Mouse (Mus musculus): Measurements from ENCODE around the gene Oaz1. TPM values are rescaled to one million over a fixed set of nuclear protein-coding genes. Genes with fewer than 3 reads are reported as not detected.

Gene Oaz1
- polyA plus RNA-seq, 1 experiment = 1,349 TPM

- Histone ChIP-seq H3K79me2 (ENCODE audit: control insufficient read depth, insufficient read depth) (no peaks in the 10 kb centered on the region), H3K4me2 (ENCODE audit: low read depth) (no peak overlapping the region), H3K4me3 (no peak overlapping the region), H3K36me3 (ENCODE audit: control insufficient read depth, insufficient read depth) (no peaks in the 10 kb centered on the region), H3K27me3 (ENCODE audit: control insufficient read depth, insufficient read depth, insufficient read length) (peaks cover 12% of the 10 kb centered on the region), H3ac (ENCODE audit: control insufficient read depth, insufficient read length) (no peak overlapping the region)
- TF ChIP-seq MYOG (IDR thresholded peaks at IDR 0.05; ENCODE audit: control insufficient read depth in 1 of 3, insufficient read depth in 1 of 3, insufficient read length in 2 of 3, low read depth in 2 of 3) (no peak), POLR2A (IDR thresholded peaks at IDR 0.05; ENCODE audit: insufficient read length, low read depth) (no peak), POLR2AphosphoS2 (IDR thresholded peaks at IDR 0.05; ENCODE audit: insufficient read length, low read depth) (no peak), TCF3 (IDR thresholded peaks at IDR 0.05; ENCODE audit: insufficient read length, low read depth) (no peak), SRF (IDR thresholded peaks at IDR 0.05; ENCODE audit: control insufficient read depth, insufficient read length, low read depth) (no peak), E2F4 (IDR thresholded peaks at IDR 0.05; ENCODE audit: insufficient read depth) (no peak), CEBPB (IDR thresholded peaks at IDR 0.05; ENCODE audit: insufficient read depth, poor library complexity, severe bottlenecking) (no peak), REST (IDR thresholded peaks at IDR 0.05; ENCODE audit: insufficient read depth, insufficient read length) (no peak), MAX (IDR thresholded peaks at IDR 0.05; ENCODE audit: low read depth) (no peak), MYOD1 (IDR thresholded peaks at IDR 0.05; ENCODE audit: control insufficient read depth in 1 of 3, insufficient read length in 2 of 3, low read depth in 2 of 3) (no peak), TCF12 (IDR thresholded peaks at IDR 0.05; ENCODE audit: insufficient read depth, poor library complexity, severe bottlenecking) (no peak), USF1 (IDR thresholded peaks at IDR 0.05; ENCODE audit: low read depth) (no peak)
Observed at GRCm38 (mm10) chr10:80874035-80874434, 47.6 kb downstream of the Oaz1 start.

GRCm38 (mm10) chr10:80876028-80876427, 49.6 kb downstream of the Oaz1 start:
- TF ChIP-seq CEBPB (IDR thresholded peaks at IDR 0.05; ENCODE audit: insufficient read depth, poor library complexity, severe bottlenecking) (no peak), REST (IDR thresholded peaks at IDR 0.05; ENCODE audit: insufficient read depth, insufficient read length) (no peak), TCF3 (IDR thresholded peaks at IDR 0.05; ENCODE audit: insufficient read length, low read depth) (no peak), E2F4 (IDR thresholded peaks at IDR 0.05; ENCODE audit: insufficient read depth) (no peak), SRF (IDR thresholded peaks at IDR 0.05; ENCODE audit: control insufficient read depth, insufficient read length, low read depth) (no peak)

GRCm38 (mm10) chr10:80876594-80876993, 50.1 kb downstream of the Oaz1 start:
- Histone ChIP-seq H3K4me3 (no peak overlapping the region), H3K27me3 (ENCODE audit: control insufficient read depth, insufficient read depth, insufficient read length) (peaks cover 10% of the 10 kb centered on the region), H3K36me3 (ENCODE audit: control insufficient read depth, insufficient read depth) (no peaks in the 10 kb centered on the region), H3K4me2 (ENCODE audit: low read depth) (no peak overlapping the region), H3ac (ENCODE audit: control insufficient read depth, insufficient read length) (no peak overlapping the region), H3K79me2 (ENCODE audit: control insufficient read depth, insufficient read depth) (no peaks in the 10 kb centered on the region)
- no peak for TF ChIP-seq SRF (IDR thresholded peaks at IDR 0.05; ENCODE audit: control insufficient read depth, insufficient read length, low read depth)
- no peak for TF ChIP-seq POLR2AphosphoS2 (IDR thresholded peaks at IDR 0.05; ENCODE audit: insufficient read length, low read depth)
- no peak for TF ChIP-seq MYOG (IDR thresholded peaks at IDR 0.05; ENCODE audit: control insufficient read depth in 1 of 3, insufficient read depth in 1 of 3, insufficient read length in 2 of 3, low read depth in 2 of 3)
- TF ChIP-seq TCF12 (IDR thresholded peaks at IDR 0.05; ENCODE audit: insufficient read depth, poor library complexity, severe bottlenecking) = no peak
- no peak for TF ChIP-seq MYOD1 (IDR thresholded peaks at IDR 0.05; ENCODE audit: control insufficient read depth in 1 of 3, insufficient read length in 2 of 3, low read depth in 2 of 3)
- no peak for TF ChIP-seq USF1 (IDR thresholded peaks at IDR 0.05; ENCODE audit: low read depth)
- TF ChIP-seq REST (IDR thresholded peaks at IDR 0.05; ENCODE audit: insufficient read depth, insufficient read length) = no peak
- no peak for TF ChIP-seq MAX (IDR thresholded peaks at IDR 0.05; ENCODE audit: low read depth)
- TF ChIP-seq POLR2A (IDR thresholded peaks at IDR 0.05; ENCODE audit: insufficient read length, low read depth) = no peak
- TF ChIP-seq TCF3 (IDR thresholded peaks at IDR 0.05; ENCODE audit: insufficient read length, low read depth) = no peak
- TF ChIP-seq CEBPB (IDR thresholded peaks at IDR 0.05; ENCODE audit: insufficient read depth, poor library complexity, severe bottlenecking) = no peak
- TF ChIP-seq E2F4 (IDR thresholded peaks at IDR 0.05; ENCODE audit: insufficient read depth) = no peak

More at GRCm38 (mm10) chr10:80876028-80876427, 49.6 kb downstream of the Oaz1 start:
- Histone ChIP-seq H3K4me2 (ENCODE audit: low read depth) (no peak overlapping the region), H3K36me3 (ENCODE audit: control insufficient read depth, insufficient read depth) (no peaks in the 10 kb centered on the region), H3K27me3 (ENCODE audit: control insufficient read depth, insufficient read depth, insufficient read length) (peaks cover 12% of the 10 kb centered on the region), H3K4me3 (no peak overlapping the region), H3K79me2 (ENCODE audit: control insufficient read depth, insufficient read depth) (no peaks in the 10 kb centered on the region), H3ac (ENCODE audit: control insufficient read depth, insufficient read length) (no peak overlapping the region)

Other genes with a start within 250 kb of the Oaz1 start
- 16.0 TPM for gene Klf16, start 249.3 kb upstream of the Oaz1 start, polyA plus RNA-seq (2012; fragmentation: generic; extraction: Trizol)
- 111 TPM for gene Abhd17a, start 236.3 kb upstream of the Oaz1 start, polyA plus RNA-seq (2012; fragmentation: generic; extraction: Trizol)
- 141 TPM for gene Scamp4, start 223.8 kb upstream of the Oaz1 start, polyA plus RNA-seq (2012; fragmentation: generic; extraction: Trizol)
- gene Adat3, start 223.8 kb upstream of the Oaz1 start, polyA plus RNA-seq (2012; fragmentation: generic; extraction: Trizol) = 5.7 TPM
- gene Gm49322, start 220.6 kb upstream of the Oaz1 start, polyA plus RNA-seq (2012; fragmentation: generic; extraction: Trizol) = 1.0 TPM
- gene Csnk1g2, start 203.8 kb upstream of the Oaz1 start, polyA plus RNA-seq (2012; fragmentation: generic; extraction: Trizol) = 178 TPM
- 55.9 TPM for gene Btbd2, start 169.6 kb upstream of the Oaz1 start, polyA plus RNA-seq (2012; fragmentation: generic; extraction: Trizol)
- gene Mknk2, start 148.5 kb upstream of the Oaz1 start, polyA plus RNA-seq (2012; fragmentation: generic; extraction: Trizol) = 119 TPM
- 25.1 TPM for gene Mob3a, start 124.7 kb upstream of the Oaz1 start, polyA plus RNA-seq (2012; fragmentation: generic; extraction: Trizol)
- 1.9 TPM for gene Izumo4, start 124.5 kb upstream of the Oaz1 start, polyA plus RNA-seq (2012; fragmentation: generic; extraction: Trizol)
- 68.0 TPM for gene Ap3d1, start 84.4 kb upstream of the Oaz1 start, polyA plus RNA-seq (2012; fragmentation: generic; extraction: Trizol)
- gene Dot1l, start 71.5 kb upstream of the Oaz1 start, polyA plus RNA-seq (2012; fragmentation: generic; extraction: Trizol) = 20.6 TPM
- gene Sf3a2, start 28.5 kb upstream of the Oaz1 start, polyA plus RNA-seq (2012; fragmentation: generic; extraction: Trizol) = 93.1 TPM
- gene Plekhj1, start 28.0 kb upstream of the Oaz1 start, polyA plus RNA-seq (2012; fragmentation: generic; extraction: Trizol) = 69.6 TPM
- 0.76 TPM for gene Amh, start 21.4 kb upstream of the Oaz1 start, polyA plus RNA-seq (2012; fragmentation: generic; extraction: Trizol)
- gene Jsrp1, start 13.2 kb upstream of the Oaz1 start, polyA plus RNA-seq (2012; fragmentation: generic; extraction: Trizol) = 343 TPM
- 0.05 TPM for gene Lingo3, start 17.4 kb downstream of the Oaz1 start, polyA plus RNA-seq (2012; fragmentation: generic; extraction: Trizol)
- 150 TPM for gene Lsm7, start 28.6 kb downstream of the Oaz1 start, polyA plus RNA-seq (2012; fragmentation: generic; extraction: Trizol)
- gene Sppl2b, start 28.6 kb downstream of the Oaz1 start, polyA plus RNA-seq (2012; fragmentation: generic; extraction: Trizol) = 31.0 TPM
- 0.05 TPM for gene Tmprss9, start 45.2 kb downstream of the Oaz1 start, polyA plus RNA-seq (2012; fragmentation: generic; extraction: Trizol)
- 225 TPM for gene Timm13, start 74.3 kb downstream of the Oaz1 start, polyA plus RNA-seq (2012; fragmentation: generic; extraction: Trizol)
- gene Lmnb2, start 91.6 kb downstream of the Oaz1 start, polyA plus RNA-seq (2012; fragmentation: generic; extraction: Trizol) = 65.2 TPM
- 52.2 TPM for gene Gadd45b, start 103.4 kb downstream of the Oaz1 start, polyA plus RNA-seq (2012; fragmentation: generic; extraction: Trizol)
- gene Gng7, start 188.3 kb downstream of the Oaz1 start, polyA plus RNA-seq (2012; fragmentation: generic; extraction: Trizol) = 0.47 TPM
- gene Diras1, start 199.0 kb downstream of the Oaz1 start, polyA plus RNA-seq (2012; fragmentation: generic; extraction: Trizol) = 0.42 TPM
- gene Slc39a3, start 210.8 kb downstream of the Oaz1 start, polyA plus RNA-seq (2012; fragmentation: generic; extraction: Trizol) = 21.8 TPM
- 192 TPM for gene Sgta, start 233.5 kb downstream of the Oaz1 start, polyA plus RNA-seq (2012; fragmentation: generic; extraction: Trizol)
- 139 TPM for gene Thop1, start 243.4 kb downstream of the Oaz1 start, polyA plus RNA-seq (2012; fragmentation: generic; extraction: Trizol)

Measured in myocyte (in vitro differentiated cells).